Mouse (Mus musculus) CH12.LX (cell line): ENCODE results near the gene Wnt10b. TPM values are rescaled to one million over a fixed set of nuclear protein-coding genes. Genes with fewer than 3 reads are reported as not detected.

Experiments
- DNase-seq: peaks from one replicate; pipeline ENCODE4 v3.0.0-alpha.2; 2013; ENCODE audit errors: extremely low read depth
- H3K27ac ChIP-seq: 2 replicates; pipeline ENCODE4 v1.5.1; 2012; ENCODE audit warnings: low read depth, mild to moderate bottlenecking, control low read depth, moderate library complexity; ENCODE audit not compliant: insufficient read depth
- H3K27me3 ChIP-seq: replicated peaks from 2 replicates; pipeline ENCODE3; 2012; ENCODE audit warnings: inconsistent platforms
- H3K36me3 ChIP-seq, 2 experiments: replicated peaks in 1 of 2; 2 replicates each; pipeline versions ENCODE3 to v1.6.1; 2012; ENCODE audit warnings: inconsistent platforms in 1 of 2, low read length in 1 of 2, mild to moderate bottlenecking in 1 of 2, mixed read lengths in 1 of 2, moderate library complexity in 1 of 2; ENCODE audit not compliant: control insufficient read depth in 1 of 2, insufficient read depth in 1 of 2
- H3K4me1 ChIP-seq, 2 experiments: 2 replicates each; pipeline ENCODE4 v1.6.1; 2012; ENCODE audit warnings: inconsistent platforms in 1 of 2, moderate library complexity in 1 of 2; ENCODE audit not compliant: insufficient read depth in 2 of 2, control insufficient read depth in 1 of 2
- H3K4me2 ChIP-seq: 2 replicates; pipeline ENCODE4 v1.6.1; 2012; ENCODE audit warnings: low read depth, mild to moderate bottlenecking, control low read depth; ENCODE audit not compliant: poor library complexity, insufficient read depth, severe bottlenecking
- H3K4me3 ChIP-seq, 3 experiments: fragments of 150-350 bp in 1 of 3; sonication (generic) in 1 of 3; replicated peaks in 1 of 3; 2 replicates each; pipeline versions ENCODE3 to v1.5.1; 2011 to 2012; ENCODE audit warnings: low read depth in 2 of 3, low read length in 2 of 3, mild to moderate bottlenecking in 2 of 3, moderate library complexity in 2 of 3, control low read depth in 1 of 3, improper control_type of control experiment in 1 of 3, inconsistent platforms in 1 of 3, mixed read lengths in 1 of 3; ENCODE audit not compliant: poor library complexity in 1 of 3
- H3K79me2 ChIP-seq: replicated peaks from 2 replicates; pipeline ENCODE4 v1.6.1; 2012; ENCODE audit warnings: mild to moderate bottlenecking, moderate library complexity; ENCODE audit not compliant: control insufficient read depth, poor library complexity, insufficient read depth, severe bottlenecking; ENCODE audit errors: extremely low read depth
- H3K9ac ChIP-seq: 2 replicates; pipeline ENCODE4 v1.6.1; 2012; ENCODE audit warnings: low read depth, mild to moderate bottlenecking, control low read depth, moderate library complexity; ENCODE audit not compliant: insufficient read depth
- H3K9me3 ChIP-seq: replicated peaks from 2 replicates; pipeline ENCODE3; 2012; ENCODE audit warnings: low read length, inconsistent platforms, mixed read lengths
- BHLHE40 ChIP-seq: IDR thresholded peaks from 2 replicates; pipeline ENCODE4 v1.6.1; 2011; ENCODE audit warnings: mild to moderate bottlenecking, low read depth, low read length, improper control_type of control experiment
- CHD1 ChIP-seq: IDR thresholded peaks from 2 replicates; pipeline ENCODE4 v1.6.1; 2012; ENCODE audit warnings: low read depth, low read length, improper control_type of control experiment, inconsistent platforms
- CHD2 ChIP-seq: IDR thresholded peaks from 2 replicates; pipeline ENCODE4 v1.6.1; 2011; ENCODE audit warnings: low read length, improper control_type of control experiment
- CTCF ChIP-seq, 2 experiments: IDR thresholded peaks in 1 of 2; conservative IDR thresholded peaks in 1 of 2; 2 replicates each; pipeline ENCODE4 v1.5.1; 2011 to 2012; ENCODE audit warnings: low read depth in 2 of 2, low read length in 2 of 2, improper control_type of control experiment in 1 of 2, inconsistent platforms in 1 of 2, mild to moderate bottlenecking in 1 of 2, moderate library complexity in 1 of 2
- ETS1 ChIP-seq: conservative IDR thresholded peaks from 2 replicates; pipeline ENCODE4 v1.6.1; 2012; ENCODE audit warnings: low read depth, mild to moderate bottlenecking, inconsistent platforms, low read length, improper control_type of control experiment, moderate library complexity
- GABPA ChIP-seq: IDR thresholded peaks from 2 replicates; pipeline ENCODE4 v1.6.1; 2012; ENCODE audit warnings: low read depth, low read length, improper control_type of control experiment, inconsistent platforms; ENCODE audit not compliant: insufficient replicate concordance
- IRF4 ChIP-seq: IDR thresholded peaks from 2 replicates; pipeline ENCODE4 v1.6.1; 2014; ENCODE audit warnings: low read depth, mild to moderate bottlenecking, inconsistent platforms, low read length, improper control_type of control experiment
- JUND ChIP-seq: conservative IDR thresholded peaks from 2 replicates; pipeline ENCODE4 v1.6.1; 2011; ENCODE audit warnings: low read depth, low read length, improper control_type of control experiment
- KAT2A ChIP-seq: IDR thresholded peaks from 2 replicates; pipeline ENCODE4 v1.6.1; 2012; ENCODE audit warnings: low read length, improper control_type of control experiment, inconsistent platforms; ENCODE audit not compliant: insufficient replicate concordance
- MAX ChIP-seq: IDR thresholded peaks from 2 replicates; pipeline ENCODE4 v1.6.1; 2011; ENCODE audit warnings: low read length, improper control_type of control experiment
- MAZ ChIP-seq: IDR thresholded peaks from 2 replicates; pipeline ENCODE4 v1.6.1; 2012; ENCODE audit warnings: low read depth, mild to moderate bottlenecking, inconsistent platforms, low read length, improper control_type of control experiment, moderate library complexity
- MEF2A ChIP-seq: IDR thresholded peaks from 2 replicates; pipeline ENCODE4 v1.6.1; 2014; ENCODE audit warnings: low read depth, mild to moderate bottlenecking, inconsistent platforms, low read length, improper control_type of control experiment, borderline replicate concordance
- MYC ChIP-seq: IDR thresholded peaks from 2 replicates; pipeline ENCODE4 v1.6.1; 2011; ENCODE audit warnings: low read depth, mild to moderate bottlenecking, improper control_type of control experiment, low read length
- PAX5 ChIP-seq: IDR thresholded peaks from 2 replicates; pipeline ENCODE4 v1.6.1; 2012; ENCODE audit warnings: low read length, inconsistent platforms, mixed read lengths
- POLR2AphosphoS2 ChIP-seq: IDR thresholded peaks from 2 replicates; pipeline ENCODE4 v1.6.1; 2011; ENCODE audit warnings: low read depth, low read length, improper control_type of control experiment
- RAD21 ChIP-seq: IDR thresholded peaks from 2 replicates; pipeline ENCODE4 v1.6.1; 2011; ENCODE audit warnings: low read depth, mild to moderate bottlenecking, low read length, improper control_type of control experiment, moderate library complexity
- RCOR1 ChIP-seq: conservative IDR thresholded peaks from 2 replicates; pipeline ENCODE4 v1.6.1; 2012; ENCODE audit warnings: low read depth, mild to moderate bottlenecking, inconsistent platforms, low read length, improper control_type of control experiment
- SMC3 ChIP-seq: IDR thresholded peaks from 2 replicates; pipeline ENCODE4 v1.6.1; 2011; ENCODE audit warnings: low read depth, low read length, improper control_type of control experiment
- TBP ChIP-seq: conservative IDR thresholded peaks from 2 replicates; pipeline ENCODE4 v1.6.1; 2011; ENCODE audit warnings: low read depth, low read length, improper control_type of control experiment
- TCF12 ChIP-seq: IDR thresholded peaks from 2 replicates; pipeline ENCODE4 v1.6.1; 2014; ENCODE audit warnings: low read depth, mild to moderate bottlenecking, inconsistent platforms, low read length, improper control_type of control experiment
- UBTF ChIP-seq: IDR thresholded peaks from 2 replicates; pipeline ENCODE4 v1.6.1; 2012; ENCODE audit warnings: low read depth, mild to moderate bottlenecking, inconsistent platforms, low read length, improper control_type of control experiment, moderate library complexity
- ZC3H11A ChIP-seq: IDR thresholded peaks from 2 replicates; pipeline ENCODE4 v1.6.1; 2012; ENCODE audit warnings: low read depth, mild to moderate bottlenecking, inconsistent platforms, low read length, improper control_type of control experiment
- ZKSCAN1 ChIP-seq: IDR thresholded peaks from 2 replicates; pipeline ENCODE4 v1.6.1; 2012; ENCODE audit warnings: low read depth, inconsistent platforms, low read length, improper control_type of control experiment, borderline replicate concordance
- ZNF384 ChIP-seq: IDR thresholded peaks from 2 replicates; pipeline ENCODE4 v1.6.1; 2012; ENCODE audit warnings: low read depth, low read length, improper control_type of control experiment, inconsistent platforms
- dilution Hi-C: fragments of 300-500 bp; cut with MboI; formaldehyde crosslinking; loops from 2 replicates; pipeline ENCODE4 v1.14.3; 2020; ENCODE audit warnings: low sequenced_read_pairs; ENCODE audit not compliant: extremely low pct_unique_long_range_greater_than_20kb, extremely low pct_ligation_motif_present
- in situ Hi-C: fragments of 300-500 bp; cut with MboI; formaldehyde crosslinking; loops from 3 replicates; pipeline ENCODE4 v1.14.3; 2019; ENCODE audit warnings: low sequenced_read_pairs, low pct_ligation_motif_present, low pct_unique_long_range_greater_than_20kb, mixed read lengths
- polyA plus RNA-seq: library from polyadenylated mRNA; unstranded; fragments of >175 nt; gene quantifications from 2 replicates; pipeline ENCODE4 v1.2.1, GENCODE M21; 2012; ENCODE audit warnings: low read depth; ENCODE audit not compliant: insufficient read length
- total RNA-seq, 2 experiments: library from RNA; depleted of rRNA; stranded (reverse); fragments of 300-350 nt in 1 of 2; fragments of >200 nt in 1 of 2; gene quantifications; 2 replicates each; pipeline ENCODE4 v1.2.3; 2012 to 2014

Wnt10b gene
- total and polyA plus RNA-seq, 3 experiments = 25.4 to 64.4 (median 56.2) TPM

- TF ChIP-seq MAZ = 0 out of 2 replicates have a peak, but pooled peaks have one; percentile 82
Measured at GRCm38 (mm10) chr15:98762201-98762621, 15.7 kb downstream of the Wnt10b start (continued).

DNA sequence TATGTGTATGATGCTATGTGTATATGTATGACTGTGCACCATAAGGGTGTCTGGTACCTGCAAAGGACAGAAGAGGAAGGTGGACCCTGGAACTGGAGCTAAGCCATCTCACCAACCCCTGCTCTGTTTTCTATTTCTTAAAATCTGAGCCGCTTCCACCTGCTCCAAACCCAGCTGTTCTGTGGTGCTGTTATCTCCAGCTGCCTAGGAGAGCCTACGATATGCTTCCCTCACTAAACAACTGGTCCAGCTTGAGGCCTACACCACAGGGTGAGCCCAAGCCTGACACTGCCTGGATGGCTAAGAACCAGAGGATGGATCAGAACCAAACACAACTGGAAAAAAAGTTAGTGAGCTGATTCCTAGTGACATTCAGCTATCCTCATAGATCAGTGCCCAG, 23.8 kb downstream of the Wnt10b start:
- Histone ChIP-seq H3K36me3 (peaks cover 9 to 86% of the 10 kb centered on the region in 2 experiments), H3K4me2 (no peak overlapping the region), H3K27me3 (no peaks in the 10 kb centered on the region), H3K4me1 (peaks cover 6 to 48% of the 10 kb centered on the region in 2 experiments), H3K27ac (no peak overlapping the region), H3K79me2 (peaks cover 57% of the 10 kb centered on the region), H3K9me3 (no peaks in the 10 kb centered on the region), H3K4me3 (no peak overlapping the region), H3K9ac (no peak overlapping the region)
- dilution Hi-C loops = no loop called here
- TF ChIP-seq ETS1 (no peak), CTCF (conservative IDR thresholded peaks at IDR 0.05 in 1 of 2, IDR thresholded peaks at IDR 0.05 in 1 of 2; ENCODE audit: low read depth in 2 of 2, low read length in 2 of 2) (no peak), CHD2 (no peak), ZKSCAN1 (no peak), KAT2A (no peak), CHD1 (no peak), ZC3H11A (no peak), IRF4 (no peak), ZNF384 (no peak), MAX (no peak), MAZ (no peak), MYC (no peak), JUND (no peak), UBTF (no peak), PAX5 (no peak), SMC3 (no peak), BHLHE40 (no peak), TBP (no peak)
- in situ Hi-C loops = no loop called here
- DNase-seq = no peak

DNA sequence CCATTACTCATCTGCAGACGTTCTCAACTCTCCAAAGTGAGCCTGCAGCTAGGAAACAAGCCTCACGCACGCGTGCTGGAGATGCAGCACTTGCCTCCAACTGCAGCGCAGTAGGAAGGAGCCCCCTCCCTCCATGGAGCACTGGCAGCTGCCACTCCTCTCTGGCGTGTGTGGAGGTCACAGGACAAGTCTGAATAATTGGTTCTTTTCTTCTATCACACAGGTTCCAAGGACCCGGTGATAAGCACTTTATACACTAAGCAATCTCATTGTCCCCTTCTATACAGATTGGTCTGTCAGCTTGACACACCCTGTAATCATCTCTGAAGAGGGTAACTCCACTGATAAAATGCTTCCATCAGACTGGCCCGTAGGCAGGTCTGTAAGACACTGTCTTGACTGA, 24.9 kb downstream of the Wnt10b start:
- peaks cover 55% of the 10 kb centered on the region for H3K79me2 ChIP-seq
- no peak overlapping the region for H3K4me2 ChIP-seq
- dilution Hi-C loops = no loop called here
- peaks cover 10 to 53% of the 10 kb centered on the region in 2 experiments for H3K4me1 ChIP-seq
- TF ChIP-seq RCOR1 (no peak), IRF4 (no peak), TCF12 (no peak), CHD1 (no peak), POLR2AphosphoS2 (no peak), MEF2A (no peak), JUND (no peak), GABPA (no peak), RAD21 (no peak)
- TF ChIP-seq, all 38 proteins: peak for 0
- no peak for DNase-seq
- Histone ChIP-seq H3K9ac (no peak overlapping the region), H3K27ac (no peak overlapping the region), H3K27me3 (no peaks in the 10 kb centered on the region), H3K36me3 (peaks cover 10 to 82% of the 10 kb centered on the region in 2 experiments), H3K9me3 (no peaks in the 10 kb centered on the region), H3K4me3 (no peak overlapping the region)
- in situ Hi-C loops = no loop called here
